In genomic region chr9:53537336-53537965, GRCm38 (mm10) we compare ENCODE assay signal across 8 mouse cellular contexts. TPM values are rescaled to one million over a fixed set of nuclear protein-coding genes. Genes with fewer than 3 reads are reported as not detected.
DNase-seq lines count a peak whose midpoint lies in the region; ATAC-seq and TF ChIP-seq lines count a peak whose summit lies in the region.

No protein-coding gene starts in this region.

- no peak for ATAC-seq in heart, embryonic 16.5 days (replicated peaks; ENCODE audit: extremely low read depth, insufficient read depth, low FRiP score)
- peak; percentile 29; the same call in 1 of the 2 replicates for ATAC-seq in liver, embryonic 11.5 days (replicated peaks; ENCODE audit: low FRiP score)

- peak overlapping the region; percentile 79 for H3K4me3 ChIP-seq in heart, embryonic 16.5 days (ENCODE audit: low read length)
- peak overlapping the region; percentile 95 for H3K4me3 ChIP-seq in liver, embryonic 11.5 days (ENCODE audit: low read depth, low read length)
- H3K4me3 ChIP-seq in olfactory bulb, adult 2 months (ENCODE audit: insufficient read depth, low read depth, low read length): peak overlapping the region; percentile 85

- peaks cover 18% of the 10 kb centered on the region for H3K4me1 ChIP-seq in heart, embryonic 16.5 days (ENCODE audit: control insufficient read depth, insufficient read depth, low read length)
- peaks cover 7% of the 10 kb centered on the region for H3K4me1 ChIP-seq in liver, embryonic 11.5 days (replicated peaks; ENCODE audit: control insufficient read depth, insufficient read depth, low read length)
- 0 out of 2 replicates have a peak, but pooled peaks cover 2% of the 10 kb centered on the region for H3K4me1 ChIP-seq in olfactory bulb, adult 2 months (ENCODE audit: control insufficient read depth, insufficient read depth, low read length)

- no peak for TF ChIP-seq CTCF in olfactory bulb, adult 2 months (IDR thresholded peaks at IDR 0.05; ENCODE audit: insufficient read depth, low read depth, low read length)

- no peaks in the 10 kb centered on the region for H3K9me3 ChIP-seq in heart, embryonic 16.5 days (replicated peaks; ENCODE audit: control insufficient read depth, low read length)
- no peaks in the 10 kb centered on the region for H3K9me3 ChIP-seq in liver, embryonic 11.5 days (ENCODE audit: control insufficient read depth, low read length)

- H3K27me3 ChIP-seq in heart, embryonic 16.5 days (ENCODE audit: control insufficient read depth, insufficient read depth, low read length): no peaks in the 10 kb centered on the region
- no peaks in the 10 kb centered on the region for H3K27me3 ChIP-seq in liver, embryonic 11.5 days (replicated peaks; ENCODE audit: control insufficient read depth, insufficient read depth, low read length)

- peak overlapping the region; percentile 86 for H3K9ac ChIP-seq in heart, embryonic 16.5 days (ENCODE audit: low read length)
- H3K9ac ChIP-seq in liver, embryonic 11.5 days (ENCODE audit: low read depth, low read length): peak overlapping the region; percentile 95

- H3K27ac ChIP-seq in heart, embryonic 16.5 days (ENCODE audit: low read length): peak overlapping the region; percentile 84
- peak overlapping the region; percentile 95 for H3K27ac ChIP-seq in liver, embryonic 11.5 days (ENCODE audit: low read depth, low read length)
- H3K27ac ChIP-seq in olfactory bulb, adult 2 months (ENCODE audit: insufficient read depth, low read depth, low read length): no peak overlapping the region

- TF ChIP-seq POLR2A in olfactory bulb, adult 2 months (IDR thresholded peaks at IDR 0.05; ENCODE audit: insufficient read depth, low read depth, low read length): 0 out of 2 replicates have a peak, but pooled peaks have one; percentile 10

- under 1% methylated on average over 32 of the region's 34 CpGs for WGBS in heart, embryonic 16.5 days
- WGBS in liver, embryonic 11.5 days: under 1% methylated on average over 32 of the region's 34 CpGs
- under 1% methylated on average over 34 of the region's 34 CpGs for WGBS in olfactory bulb, adult 2 months

- H3K4me2 ChIP-seq in heart, embryonic 16.5 days (ENCODE audit: low read depth, low read length): peak overlapping the region; percentile 88
- peak overlapping the region; percentile 73 for H3K4me2 ChIP-seq in liver, embryonic 11.5 days

- no peaks in the 10 kb centered on the region for H3K36me3 ChIP-seq in heart, embryonic 16.5 days (ENCODE audit: control insufficient read depth, insufficient read depth)
- H3K36me3 ChIP-seq in liver, embryonic 11.5 days (ENCODE audit: control insufficient read depth, insufficient read depth, low read length): no peaks in the 10 kb centered on the region

- DNase-seq in gastrocnemius, postnatal 25 days: peak; percentile 4
- DNase-seq in gastrocnemius, postnatal 10 days: no peak
- DNase-seq in 416B (ENCODE audit: low read depth): peak; percentile 48
- DNase-seq in brain, adult 2 months (ENCODE audit: low read depth, low spot score): peak; percentile 23
- no peak for DNase-seq in liver, embryonic 11.5 days (ENCODE audit: low spot score)
- DNase-seq in cerebellum, adult 11 months: no peak

RNA-seq across cellular contexts. Expression of gene Npat, which starts 0.6 kb away (rescaled TPM):
- total RNA-seq in gastrocnemius, postnatal 25 days (2021): 1 to 10 TPM; 3.6 to 4.3 TPM
- total RNA-seq in gastrocnemius, postnatal 10 days (2021): 1 to 10 TPM; 6.4 to 8.0 TPM
- 11.2 and 11.7 TPM in 2 replicates for polyA plus RNA-seq in heart, embryonic 16.5 days (2015; fragmentation: Nextera tagmentation; extraction: Ambion mirVana)
- polyA plus RNA-seq in liver, embryonic 11.5 days (2014; fragmentation: Nextera tagmentation; extraction: Ambion mirVana): 19.9 and 20.7 TPM in 2 replicates
- not detected in 2 replicates for polyA plus RNA-seq in olfactory bulb, adult 2 months (2012; ENCODE audit: insufficient read depth, insufficient read length, low replicate concordance, missing spikeins)

RNA-seq across cellular contexts. Expression of gene Atm, which starts 0.9 kb away (rescaled TPM):
- total RNA-seq in gastrocnemius, postnatal 25 days (2021): 1 to 10 TPM; 4.8 to 6.8 TPM
- 1 to 10 TPM; 8.9 to 9.3 TPM for total RNA-seq in gastrocnemius, postnatal 10 days (2021)
- polyA plus RNA-seq in heart, embryonic 16.5 days (2015; fragmentation: Nextera tagmentation; extraction: Ambion mirVana): 5.8 and 6.2 TPM in 2 replicates
- 11.6 and 11.7 TPM in 2 replicates for polyA plus RNA-seq in liver, embryonic 11.5 days (2014; fragmentation: Nextera tagmentation; extraction: Ambion mirVana)
- polyA plus RNA-seq in olfactory bulb, adult 2 months (2012; ENCODE audit: insufficient read depth, insufficient read length, low replicate concordance, missing spikeins): not detected in 2 replicates

Comparison
In these comparisons a context has a peak if more than half of its experiments do, and no peak if none do; other contexts are left out.
1. DNase-seq: peak in gastrocnemius, postnatal 25 days (single experiment), 416B (single experiment) and brain, adult 2 months (single experiment); none in gastrocnemius, postnatal 10 days (single experiment), liver, embryonic 11.5 days (single experiment) and cerebellum, adult 11 months (single experiment).
2. RNA of gene Npat, which starts 0.6 kb away (polyA plus RNA-seq): 19.9 to 20.7 TPM in liver, embryonic 11.5 days and 11.2 to 11.7 TPM in heart, embryonic 16.5 days; not detected in olfactory bulb, adult 2 months; every median in the first group is over 10 times any median in the second.
3. Peak in every context shown above with its lines, with median percentiles within 50 percentile points of each other: H3K4me3 ChIP-seq.